Mouse (Mus musculus) cerebellum, postnatal 10 days (tissue): ENCODE data around the gene Krtap1-3.
"Not testable (repeated sequence)": the region's sequence is repeated elsewhere in the genome, so short reads cannot be mapped to it uniquely, and the experiment has no call there.

ENCODE experiments used
- DNase-seq, 2 experiments: peaks; one replicate each; pipeline ENCODE4 v3.0.0; 2021; ENCODE audit warnings: mixed read lengths in 2 of 2

The Krtap1-3 gene

GRCm38 (mm10) chr11:99590981-99591380 is at the start of gene Krtap1-3:
TSS of gene Krtap1-3 (minus strand) at chr11:99591339.
- no peak for DNase-seq

DNA sequence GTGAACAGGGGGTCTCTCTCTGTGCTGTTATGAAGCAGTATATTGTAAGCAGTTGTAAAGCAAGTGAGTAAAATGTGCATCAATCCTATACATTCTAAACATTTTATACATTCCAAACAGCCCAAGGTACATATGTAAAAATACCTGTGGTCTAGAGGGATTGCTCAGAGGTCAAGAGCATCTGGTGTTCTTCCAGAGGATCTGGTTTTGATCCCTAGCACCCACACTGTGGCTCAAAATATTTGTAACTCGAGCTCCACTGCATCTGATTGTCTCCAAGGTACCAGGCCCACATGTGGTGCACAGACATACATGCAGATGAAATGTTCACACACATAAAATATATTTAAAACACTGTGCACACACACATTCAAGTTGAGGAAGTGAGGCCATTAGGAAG is 49.8 kb upstream of the Krtap1-3 start:
- DNase-seq = no peak

DNA sequence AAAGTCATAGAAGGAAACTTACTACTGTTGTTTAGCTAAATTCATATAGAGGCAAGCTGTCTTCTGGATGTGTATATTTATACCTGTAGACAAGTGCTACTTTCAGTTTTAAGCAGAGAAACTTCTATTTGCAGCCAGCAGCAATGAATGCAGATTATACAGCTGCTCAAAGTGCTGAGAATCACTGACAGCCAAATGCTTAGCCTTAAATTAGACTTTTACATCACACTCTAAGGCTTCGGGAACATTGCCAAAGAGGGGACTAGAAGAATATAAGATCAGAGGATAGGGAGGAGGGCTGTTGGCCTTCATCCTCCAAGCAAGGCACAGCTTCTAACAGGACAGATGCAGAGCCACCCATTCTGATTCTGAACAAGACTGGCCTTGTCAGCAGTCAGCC is 45.9 kb upstream of the Krtap1-3 start:
- DNase-seq = no peak

- DNase-seq = no peak
Measured at GRCm38 (mm10) chr11:99634653-99635134, 43.6 kb upstream of the Krtap1-3 start, which contains the start of gene Krtap4-2. TSS of gene Krtap4-2 (minus strand) at chr11:99635084.

- no peak for DNase-seq
Measured at GRCm38 (mm10) chr11:99633293-99633692, 42.2 kb upstream of the Krtap1-3 start.

DNA sequence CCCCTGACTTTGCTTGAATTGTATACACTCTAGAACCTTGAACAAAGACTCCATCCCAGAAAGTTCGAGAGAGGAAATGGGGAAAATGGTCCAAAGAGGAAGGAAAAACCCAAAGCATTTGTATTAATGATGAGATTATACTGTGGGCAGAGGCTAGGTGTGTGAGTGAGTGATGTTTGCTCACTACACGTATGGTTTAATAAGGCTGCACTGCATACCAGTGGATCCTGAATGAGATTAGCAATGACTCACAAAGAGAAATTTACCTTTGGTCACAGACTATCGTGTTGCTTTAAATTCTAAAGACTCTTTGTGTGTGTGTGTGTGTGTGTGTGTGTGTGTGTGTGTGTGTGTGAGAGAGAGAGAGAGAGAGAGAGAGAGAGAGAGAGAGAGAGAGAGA is 39.8 kb upstream of the Krtap1-3 start:
- no peak for DNase-seq

DNA sequence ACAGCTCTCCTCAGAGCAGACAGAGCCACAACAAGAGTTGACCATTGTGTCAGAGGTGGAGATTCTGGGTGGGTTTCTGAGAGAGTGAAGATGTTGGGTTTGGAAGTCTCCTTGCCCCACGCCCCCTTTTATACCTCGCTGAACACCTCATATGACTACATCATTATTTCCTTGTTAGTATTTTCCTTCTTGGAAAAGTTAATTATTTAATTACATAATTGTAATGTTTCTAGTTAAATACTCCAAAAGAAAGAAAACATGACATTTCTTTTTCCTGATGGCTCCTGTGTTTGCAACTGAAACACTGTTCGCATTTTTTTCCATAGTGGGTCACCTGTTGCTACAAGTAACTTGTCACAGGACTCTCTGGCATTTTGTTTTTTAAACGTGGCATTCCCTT is 37.0 kb upstream of the Krtap1-3 start, which contains the start of gene Krtap4-1:
Krtap4-1 (minus strand) TSS at position 101 of the 400 bp plus-strand sequence.
- no peak for DNase-seq

DNA sequence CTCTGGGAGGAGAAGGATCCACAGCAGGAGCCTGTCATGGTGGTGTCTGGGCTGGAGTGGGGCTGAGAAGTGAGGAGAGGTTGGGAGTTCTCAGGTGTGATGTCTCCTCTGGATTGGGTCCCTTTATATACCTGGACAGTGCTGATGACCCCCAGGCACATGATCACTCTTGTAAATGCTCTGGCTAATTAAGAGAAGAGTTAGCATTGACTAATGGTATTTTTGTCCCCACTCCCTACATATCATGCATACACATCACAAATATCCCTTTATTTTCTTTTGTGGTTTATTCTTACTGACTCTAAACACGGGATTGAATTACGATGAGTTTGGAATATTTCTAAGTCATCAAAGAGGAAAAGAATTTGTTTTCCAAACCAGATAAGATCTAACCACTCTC is 29.2 kb upstream of the Krtap1-3 start, which contains the start of gene Gm11562:
Gm11562 (minus strand) TSS at position 101 of the 400 bp plus-strand sequence.
- DNase-seq = no peak

GRCm38 (mm10) chr11:99614796-99615363 is 23.7 kb upstream of the Krtap1-3 start, which contains the start of gene Krtap2-4:
TSS of gene Krtap2-4 (minus strand) at chr11:99614846.
- DNase-seq = no peak

- not testable (repeated sequence) for DNase-seq
Measured at GRCm38 (mm10) chr11:99610089-99610488, 18.9 kb upstream of the Krtap1-3 start, which contains the start of gene Gm11937. TSS of gene Gm11937 (minus strand) at chr11:99610189.

DNA sequence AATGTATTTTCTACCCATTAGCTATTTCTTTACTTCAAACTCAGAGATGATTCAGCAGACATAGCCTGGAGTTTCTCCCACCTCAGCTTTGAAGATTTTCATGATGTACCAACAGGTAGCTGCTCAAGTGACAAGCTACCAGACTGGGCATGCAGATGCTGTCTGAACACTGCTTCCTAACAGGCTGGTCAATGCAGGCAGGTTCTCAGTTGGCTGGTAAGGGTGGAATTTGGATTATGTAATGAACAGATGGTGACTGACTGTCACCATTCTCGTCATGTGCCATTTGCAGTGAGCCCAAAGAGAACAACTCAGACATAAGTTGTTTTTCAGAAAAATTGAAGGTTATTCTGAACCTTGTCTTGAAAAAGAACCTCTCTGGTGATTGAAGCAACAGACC is 18.0 kb upstream of the Krtap1-3 start:
- peak; percentile 13 to 17 for DNase-seq

DNA sequence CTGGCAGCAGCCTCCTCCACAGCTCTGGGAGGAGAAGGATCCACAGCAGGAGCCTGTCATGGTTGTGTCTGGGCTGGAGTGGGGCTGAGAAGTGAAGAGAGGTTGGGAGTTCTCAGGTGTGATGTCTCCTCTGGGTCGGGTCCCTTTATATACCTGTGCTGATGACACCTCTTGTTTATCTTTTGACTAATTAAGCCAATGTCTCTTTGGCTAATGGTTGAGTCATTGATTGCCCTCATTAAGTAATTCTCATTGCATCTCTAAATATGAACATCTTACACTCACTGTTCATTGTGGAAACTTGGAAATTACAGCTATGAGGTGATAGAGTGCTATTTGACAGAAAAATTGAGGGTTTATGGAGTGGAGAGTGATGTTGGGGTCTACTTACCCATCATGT is 12.1 kb upstream of the Krtap1-3 start, which contains the start of gene Gm11938:
Gm11938 (minus strand) TSS at position 101 of the 400 bp plus-strand sequence.
- not testable (repeated sequence) for DNase-seq

DNA sequence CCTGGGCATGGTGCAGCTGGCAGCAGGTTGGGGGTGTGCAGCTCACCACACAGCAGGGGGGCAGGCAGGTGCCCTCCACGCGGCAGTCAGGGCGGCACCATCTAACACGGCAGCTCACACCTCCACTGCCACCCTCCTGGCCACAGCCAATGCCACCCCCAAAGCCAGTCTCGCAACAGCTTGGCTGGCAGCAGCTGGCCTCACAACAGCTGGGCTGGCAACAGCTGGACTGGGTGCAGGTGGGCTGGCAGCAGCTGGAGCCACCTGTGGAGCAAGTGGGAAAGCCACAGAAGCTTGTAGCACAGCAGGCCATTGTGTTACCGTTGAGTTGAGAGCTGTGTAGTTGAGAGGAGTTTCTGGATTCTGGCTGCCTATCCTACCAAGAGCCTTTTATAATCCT is 6.6 kb upstream of the Krtap1-3 start, which contains the start of gene Krtap9-3:
Krtap9-3 (minus strand) TSS at position 364 of the 400 bp plus-strand sequence.
- DNase-seq = not testable (repeated sequence)

GRCm38 (mm10) chr11:99585096-99585495 is 6.0 kb downstream of the Krtap1-3 start:
- no peak for DNase-seq

- DNase-seq = no peak
Measured at GRCm38 (mm10) chr11:99583245-99583704, 7.9 kb downstream of the Krtap1-3 start, which contains the start of gene Krtap1-4. TSS of gene Krtap1-4 (minus strand) at chr11:99583654.

DNA sequence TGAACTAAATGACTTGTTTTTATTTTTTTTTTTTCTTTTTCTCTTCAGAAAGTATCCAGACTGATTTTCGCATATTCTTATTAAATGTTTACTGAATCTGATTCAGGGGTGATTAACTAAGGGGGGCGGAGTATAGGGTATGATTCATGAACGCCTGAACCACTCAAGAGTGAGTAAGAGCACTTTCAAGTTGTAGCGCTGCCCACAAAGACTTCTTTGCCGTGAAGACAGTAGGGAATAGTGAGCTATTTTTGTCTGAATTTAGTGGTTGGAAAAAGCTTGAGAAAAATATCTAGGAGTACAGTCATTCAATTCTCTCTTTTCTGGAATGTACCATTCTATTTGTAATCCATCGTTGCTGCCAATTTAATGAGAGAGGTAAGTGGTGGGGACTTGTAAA is 9.6 kb downstream of the Krtap1-3 start:
- DNase-seq = no peak

GRCm38 (mm10) chr11:99581051-99581450 is 10.1 kb downstream of the Krtap1-3 start:
- no peak for DNase-seq

DNA sequence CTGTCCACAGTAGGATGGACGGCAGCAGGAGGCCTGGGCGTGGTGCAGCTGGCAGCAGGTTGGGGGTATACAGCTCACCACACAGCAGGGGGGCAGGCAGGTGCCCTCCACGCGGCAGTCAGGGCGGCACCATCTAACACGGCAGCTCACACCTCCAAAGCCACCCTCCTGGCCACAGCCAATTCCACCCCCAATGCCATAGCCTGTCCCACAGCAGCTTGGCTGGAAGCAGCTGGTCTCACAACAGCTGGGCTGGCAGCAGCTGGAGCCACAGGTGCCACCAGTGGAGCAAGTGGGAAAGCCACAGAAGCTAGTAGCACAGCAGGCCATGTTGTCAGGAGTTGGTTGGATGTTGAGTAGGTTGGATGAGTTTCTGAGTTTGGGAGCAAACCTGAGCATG is 10.5 kb downstream of the Krtap1-3 start, which contains the start of gene Krtap1-5:
Krtap1-5 (minus strand) TSS at position 381 of the 400 bp plus-strand sequence.
- no peak for DNase-seq

DNA sequence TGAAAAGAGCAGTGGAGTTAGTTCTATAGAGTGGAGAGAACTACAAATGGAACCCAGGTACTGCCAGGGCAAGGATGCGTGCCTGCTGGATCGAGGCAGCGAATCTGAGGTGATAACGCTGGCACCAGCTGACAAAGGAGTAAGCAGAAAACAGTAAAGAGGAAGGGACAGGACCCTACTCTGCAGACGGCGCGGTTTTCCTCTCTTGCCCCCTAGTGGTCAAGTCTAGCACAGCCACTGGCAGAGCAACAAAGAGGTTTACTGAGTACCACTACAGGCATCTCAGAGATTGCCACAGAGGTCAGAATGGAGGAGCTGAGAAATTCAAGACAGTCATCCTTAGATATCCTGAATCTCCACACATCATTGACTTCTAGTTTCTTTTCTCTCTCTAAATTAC is 17.0 kb downstream of the Krtap1-3 start:
- DNase-seq = peak; percentile 90

DNA sequence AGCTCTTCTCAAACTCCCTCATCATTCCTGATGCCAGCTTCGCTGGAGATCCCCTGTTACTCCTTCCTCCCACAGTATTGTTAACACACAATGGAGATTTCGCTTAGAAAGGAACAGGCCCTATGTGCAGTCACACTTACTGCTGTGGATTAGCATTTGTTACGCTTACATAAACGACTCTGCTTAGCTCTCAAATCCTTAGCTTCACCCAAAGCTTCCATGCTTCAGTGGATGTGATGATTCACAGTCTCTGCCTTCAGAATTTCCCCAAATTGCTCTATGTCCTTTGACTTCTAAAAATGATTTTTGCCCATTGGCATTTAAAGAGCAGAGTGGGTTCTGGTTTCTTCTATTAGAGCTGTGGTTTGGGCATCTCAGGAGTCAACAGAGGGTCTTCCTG is 18.0 kb downstream of the Krtap1-3 start:
- DNase-seq = no peak

GRCm38 (mm10) chr11:99566530-99566929 is 24.6 kb downstream of the Krtap1-3 start, which contains the start of gene Krtap3-1:
TSS of gene Krtap3-1 (minus strand) at chr11:99566630.
- DNase-seq = no peak

DNA sequence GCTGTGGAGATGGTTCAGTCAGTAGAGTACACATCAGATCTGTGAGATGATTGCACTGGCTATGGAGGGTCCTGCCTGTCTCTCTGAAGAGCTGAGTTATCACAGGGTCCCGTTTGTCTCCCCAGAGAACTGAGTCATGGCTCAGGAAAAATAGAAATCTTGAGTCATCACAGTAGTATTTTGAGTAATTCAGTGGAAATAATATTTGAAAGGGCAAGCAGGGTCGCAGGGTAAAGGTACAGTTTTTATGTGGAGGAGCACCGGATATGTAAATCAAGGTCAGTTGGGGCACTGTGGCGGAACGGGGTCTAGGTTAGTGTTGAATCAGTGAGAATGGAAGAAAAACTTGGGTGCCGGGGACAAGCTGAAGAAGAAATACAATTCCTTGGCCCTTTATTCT is 28.6 kb downstream of the Krtap1-3 start:
- DNase-seq = no peak

DNA sequence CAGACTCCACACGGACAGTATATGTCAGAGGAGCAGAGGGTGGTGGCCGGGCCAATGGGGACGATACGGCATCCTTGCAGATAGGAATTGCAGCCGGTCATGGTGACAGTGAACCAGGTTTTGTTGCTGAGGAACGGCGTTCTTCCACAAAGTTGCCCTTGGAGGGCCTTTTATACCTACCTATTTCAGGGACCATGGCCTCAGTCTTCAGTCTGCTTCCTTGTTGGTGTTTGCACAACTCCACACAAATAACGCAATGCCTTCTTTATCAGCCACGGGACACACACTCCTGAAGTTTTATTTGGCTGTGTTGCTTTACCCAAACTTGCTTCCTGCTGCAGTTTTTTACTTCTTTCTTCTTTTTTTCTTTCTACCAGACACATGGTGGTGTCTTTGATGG is 31.8 kb downstream of the Krtap1-3 start, which contains the start of gene Gm11939:
Gm11939 (minus strand) TSS at position 101 of the 400 bp plus-strand sequence.
- DNase-seq = no peak
